Mouse (Mus musculus) megakaryocyte-erythroid progenitor cell, adult 5-6 weeks (primary cell): ENCODE data around the gene Apex2. TPM values are rescaled to one million over a fixed set of nuclear protein-coding genes. Genes with fewer than 3 reads are reported as not detected.
"Not testable (repeated sequence)": the region's sequence is repeated elsewhere in the genome, so short reads cannot be mapped to it uniquely, and the experiment has no call there.

ENCODE experiments used
- ATAC-seq: replicated peaks from 2 replicates; pipeline ENCODE4 v1.8.0; 2016; ENCODE audit warnings: mild to moderate bottlenecking, inconsistent platforms; ENCODE audit not compliant: severe bottlenecking, poor library complexity, low FRiP score, low TSS enrichment
- total RNA-seq, 2 experiments: library from RNA; stranded (forward) in 1 of 2; stranded (reverse) in 1 of 2; fragments of 200-1000, 215-1000 nt in 1 of 2; fragments of >200 nt in 1 of 2; fragmentation: Nextera tagmentation in 1 of 2; gene quantifications; 2 replicates each; pipeline ENCODE4 v1.2.3; 2014 to 2017

Apex2 gene
- total RNA-seq, 2 experiments from 2014 or later: 5.0 to 28.3 TPM

GRCm38 (mm10) chrX:150511274-150511673, 78.4 kb downstream of the Apex2 start:
- ATAC-seq: no peak

- peak; percentile 68; the same call in 1 of the 2 replicates for ATAC-seq
These were observed 79.0 kb downstream of the Apex2 start for GRCm38 (mm10) chrX:150510631-150511030.

- ATAC-seq: no peak
These were observed 81.0 kb downstream of the Apex2 start for GRCm38 (mm10) chrX:150508696-150509095.

- not testable (repeated sequence) for ATAC-seq
These were observed 101.9 kb downstream of the Apex2 start for GRCm38 (mm10) chrX:150487811-150488210.

GRCm38 (mm10) chrX:150486314-150487030, 103.2 kb downstream of the Apex2 start:
- not testable (repeated sequence) for ATAC-seq

GRCm38 (mm10) chrX:150477854-150478780, 111.6 kb downstream of the Apex2 start:
- peak; percentile 100 for ATAC-seq

GRCm38 (mm10) chrX:150471416-150471815, 118.3 kb downstream of the Apex2 start:
- no peak for ATAC-seq

Other genes with a start within 250 kb of the Apex2 start
- gene Tmem29, start 130.7 kb downstream of the Apex2 start, total RNA-seq (2014; fragmentation: Nextera tagmentation): 21.0 and 23.4 TPM in 2 replicates
- gene Tmem29, start 130.7 kb downstream of the Apex2 start, total RNA-seq (2017): 18.8 and 24.6 TPM in 2 replicates
- gene Alas2, start 42.5 kb downstream of the Apex2 start, total RNA-seq (2014; fragmentation: Nextera tagmentation): 2.1 TPM in 1 of 2 replicates, not detected in the other
- gene Alas2, start 42.5 kb downstream of the Apex2 start, total RNA-seq (2017): 0.23 and 4.6 TPM in 2 replicates
- 5.9 and 7.4 TPM in 2 replicates for gene Pfkfb1, start 1.6 kb downstream of the Apex2 start, total RNA-seq (2014; fragmentation: Nextera tagmentation)
- 1.2 and 1.8 TPM in 2 replicates for gene Pfkfb1, start 1.6 kb downstream of the Apex2 start, total RNA-seq (2017)
- gene Tro, start 67.7 kb upstream of the Apex2 start, total RNA-seq (2014; fragmentation: Nextera tagmentation): not detected in 2 replicates
- 0.23 TPM in 1 of 2 replicates, not detected in the other for gene Tro, start 67.7 kb upstream of the Apex2 start, total RNA-seq (2017)
- 1.1 TPM in 1 of 2 replicates, not detected in the other for gene Maged2, start 224.5 kb upstream of the Apex2 start, total RNA-seq (2014; fragmentation: Nextera tagmentation)
- 0.38 and 3.3 TPM in 2 replicates for gene Maged2, start 224.5 kb upstream of the Apex2 start, total RNA-seq (2017)